Mouse (Mus musculus): ENCODE measurements around the gene Hras. TPM values are rescaled to one million over a fixed set of nuclear protein-coding genes. Genes with fewer than 3 reads are reported as not detected.

The Hras gene
- polyA plus RNA-seq, 1 experiment from 2014 or later = 92.6 TPM

DNA sequence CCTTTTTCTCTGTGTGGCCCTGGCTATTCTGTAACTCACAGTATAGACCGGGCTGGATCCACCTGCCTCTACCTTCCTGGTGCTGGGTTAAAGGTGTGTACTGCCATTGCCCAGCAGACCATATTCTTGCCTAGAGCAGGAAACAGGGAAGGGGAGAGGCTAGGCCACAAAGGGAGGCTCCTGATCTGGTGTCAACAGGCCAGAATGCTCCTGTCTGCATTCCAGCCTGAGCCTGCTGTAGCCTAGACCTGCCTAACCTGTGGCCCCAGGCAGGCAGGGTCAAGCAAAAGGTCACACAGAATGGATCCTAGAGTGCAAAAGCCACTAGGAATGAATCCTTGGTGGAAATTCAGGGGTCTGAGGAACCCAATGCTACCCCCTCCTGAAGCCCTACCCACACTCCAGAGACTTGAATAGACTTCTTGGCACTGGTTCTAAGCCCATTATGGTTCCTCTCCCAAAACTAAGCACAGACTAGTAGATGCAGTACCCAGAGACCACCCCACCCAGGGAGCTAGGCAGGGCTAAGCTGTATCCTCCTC is 25.8 kb upstream of the Hras start:
- Histone ChIP-seq H3K27ac (peak overlapping the region; percentile 37; the same call in 1 of the 2 replicates), H3K4me3 (no peak overlapping the region), H3K27me3 (ENCODE audit: insufficient read depth, poor library complexity, severe bottlenecking) (no peaks in the 10 kb centered on the region), H3K4me1 (peaks cover 60% of the 10 kb centered on the region), H3K9me3 (no peaks in the 10 kb centered on the region), H3K36me3 (peaks cover 24% of the 10 kb centered on the region)
- DNase-seq (ENCODE audit: low spot score) = no peak
- 88% methylated on average over 1 of the region's 1 CpGs for WGBS

GRCm38 (mm10) chr7:141218557-141219133 is 24.8 kb upstream of the Hras start:
- Histone ChIP-seq H3K27ac (no peak overlapping the region), H3K4me3 (no peak overlapping the region), H3K36me3 (peaks cover 24% of the 10 kb centered on the region), H3K4me1 (peaks cover 68% of the 10 kb centered on the region), H3K27me3 (ENCODE audit: insufficient read depth, poor library complexity, severe bottlenecking) (0 out of 2 replicates have a peak, but pooled peaks cover 2% of the 10 kb centered on the region), H3K9me3 (no peaks in the 10 kb centered on the region)
- 91% methylated on average over 5 of the region's 5 CpGs for WGBS
- DNase-seq (ENCODE audit: low spot score) = no peak

DNA sequence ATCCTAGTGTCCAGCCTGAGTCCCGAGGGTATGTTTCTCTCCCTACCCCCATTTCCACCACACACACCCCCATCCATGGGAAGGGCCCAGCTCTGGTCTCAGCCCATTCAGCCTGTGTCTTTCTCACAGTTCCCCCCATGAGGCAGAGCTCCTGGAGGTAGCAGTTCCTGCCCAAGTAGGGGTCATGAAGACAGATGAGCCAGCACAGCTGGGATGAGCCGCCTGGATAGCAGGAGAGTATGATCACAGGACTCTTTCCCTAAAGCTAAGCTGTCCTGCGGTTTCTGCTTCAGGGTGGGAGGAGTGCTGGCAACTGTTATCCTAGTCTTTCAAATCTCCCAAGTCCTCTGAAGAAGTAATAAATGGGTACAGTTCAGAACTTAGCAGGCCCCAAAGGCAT is 24.3 kb upstream of the Hras start:
- DNase-seq (ENCODE audit: low spot score) = no peak
- H3K27me3 ChIP-seq (ENCODE audit: insufficient read depth, poor library complexity, severe bottlenecking) = 0 out of 2 replicates have a peak, but pooled peaks cover 3% of the 10 kb centered on the region
- H3K9me3 ChIP-seq = no peaks in the 10 kb centered on the region
- H3K27ac ChIP-seq = 0 out of 2 replicates have a peak overlapping the region, but pooled peaks have one; percentile 12
- WGBS = 82% methylated on average over 3 of the region's 3 CpGs
- peaks cover 71% of the 10 kb centered on the region for H3K4me1 ChIP-seq
- peaks cover 24% of the 10 kb centered on the region for H3K36me3 ChIP-seq
- no peak overlapping the region for H3K4me3 ChIP-seq

GRCm38 (mm10) chr7:141217343-141218013 is 23.7 kb upstream of the Hras start:
- peaks cover 24% of the 10 kb centered on the region for H3K36me3 ChIP-seq
- WGBS = 89% methylated on average over 17 of the region's 17 CpGs
- H3K27ac ChIP-seq = 0 out of 2 replicates have a peak overlapping the region, but pooled peaks have one; percentile 12
- no peaks in the 10 kb centered on the region for H3K9me3 ChIP-seq
- peaks cover 67% of the 10 kb centered on the region for H3K4me1 ChIP-seq
- H3K4me3 ChIP-seq = peak overlapping the region; percentile 75; the same call in 1 of the 2 replicates
- DNase-seq (ENCODE audit: low spot score) = no peak
- 0 out of 2 replicates have a peak, but pooled peaks cover 3% of the 10 kb centered on the region for H3K27me3 ChIP-seq (ENCODE audit: insufficient read depth, poor library complexity, severe bottlenecking)

GRCm38 (mm10) chr7:141216894-141217293 is 23.1 kb upstream of the Hras start:
- no peak for DNase-seq (ENCODE audit: low spot score)
- H3K36me3 ChIP-seq = peaks cover 24% of the 10 kb centered on the region
- H3K9me3 ChIP-seq = no peaks in the 10 kb centered on the region
- peak overlapping the region; percentile 80 for H3K27ac ChIP-seq
- 0 out of 2 replicates have a peak, but pooled peaks cover 3% of the 10 kb centered on the region for H3K27me3 ChIP-seq (ENCODE audit: insufficient read depth, poor library complexity, severe bottlenecking)
- peak overlapping the region; percentile 75 for H3K4me3 ChIP-seq
- H3K4me1 ChIP-seq = peaks cover 61% of the 10 kb centered on the region
- 85% methylated on average over 11 of the region's 11 CpGs for WGBS

DNA sequence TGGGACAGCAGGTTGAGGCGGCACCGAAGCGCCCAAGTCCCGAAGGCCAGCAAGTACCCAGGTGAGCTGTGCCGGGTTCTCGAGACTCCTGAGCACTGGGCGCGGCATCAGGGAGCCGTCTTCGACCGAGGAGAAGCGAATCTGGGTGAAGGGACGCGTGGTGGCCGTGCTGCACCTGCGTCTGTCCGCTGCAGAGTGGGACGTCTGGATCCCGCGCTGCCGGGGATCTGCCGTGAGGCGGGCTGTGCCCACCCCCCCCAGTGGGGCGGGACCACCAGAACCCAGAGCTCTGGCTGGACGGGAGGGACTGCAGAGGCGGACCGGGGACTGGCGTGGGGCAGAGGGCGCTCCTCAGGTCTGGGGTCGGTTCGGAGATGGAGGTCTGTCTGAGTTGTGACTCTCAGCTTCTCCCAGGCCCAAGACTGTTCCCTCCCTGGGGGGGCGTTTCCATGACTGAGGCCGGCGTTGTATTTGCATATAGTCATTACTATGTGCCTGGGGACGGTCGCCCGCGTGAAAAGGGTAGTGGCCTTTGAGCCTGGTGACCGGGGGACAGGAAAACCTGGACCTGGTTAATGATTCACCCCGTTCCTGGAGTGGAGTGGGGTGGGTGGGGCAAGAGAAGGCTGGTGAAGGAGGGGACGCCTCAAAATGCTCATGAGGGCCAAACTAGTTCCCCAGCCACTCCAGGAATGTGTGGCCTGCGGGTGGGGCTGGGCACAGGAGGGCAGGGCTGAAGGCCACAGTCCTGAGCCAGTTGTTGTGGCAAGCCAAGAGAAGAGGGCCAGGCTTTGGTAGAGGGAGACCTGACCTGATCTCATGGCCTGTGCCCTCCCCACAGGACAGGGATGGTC is 22.3 kb upstream of the Hras start:
- Histone ChIP-seq H3K4me3 (peak overlapping the region; percentile 75), H3K9me3 (no peaks in the 10 kb centered on the region), H3K27ac (peak overlapping the region; percentile 80), H3K36me3 (peaks cover 24% of the 10 kb centered on the region), H3K27me3 (ENCODE audit: insufficient read depth, poor library complexity, severe bottlenecking) (peaks cover 3% of the 10 kb centered on the region; the same call in 1 of the 2 replicates), H3K4me1 (peaks cover 56% of the 10 kb centered on the region)
- WGBS = 2% methylated on average over 42 of the region's 42 CpGs
- peak; percentile 89 for DNase-seq (ENCODE audit: low spot score)

- H3K4me3 ChIP-seq = peak within 1 kb of the TSS; percentile 75
- H3K27ac ChIP-seq = peak within 1 kb of the TSS; percentile 80
- H3K4me1 ChIP-seq = peaks cover 51% of the 10 kb centered on the region
- H3K27me3 ChIP-seq (ENCODE audit: insufficient read depth, poor library complexity, severe bottlenecking) = peaks cover 8% of the 10 kb centered on the region; the same call in 1 of the 2 replicates
- DNase-seq (ENCODE audit: low spot score) = peak; percentile 99
- H3K36me3 ChIP-seq = peaks cover 24% of the 10 kb centered on the region
- 1% methylated on average over 41 of the region's 41 CpGs for WGBS
- no peaks in the 10 kb centered on the region for H3K9me3 ChIP-seq
These were observed 21.5 kb upstream of the Hras start, which contains the start of gene Rassf7 for GRCm38 (mm10) chr7:141215101-141215879. TSS of gene Rassf7 (plus strand) at chr7:141215860.

DNA sequence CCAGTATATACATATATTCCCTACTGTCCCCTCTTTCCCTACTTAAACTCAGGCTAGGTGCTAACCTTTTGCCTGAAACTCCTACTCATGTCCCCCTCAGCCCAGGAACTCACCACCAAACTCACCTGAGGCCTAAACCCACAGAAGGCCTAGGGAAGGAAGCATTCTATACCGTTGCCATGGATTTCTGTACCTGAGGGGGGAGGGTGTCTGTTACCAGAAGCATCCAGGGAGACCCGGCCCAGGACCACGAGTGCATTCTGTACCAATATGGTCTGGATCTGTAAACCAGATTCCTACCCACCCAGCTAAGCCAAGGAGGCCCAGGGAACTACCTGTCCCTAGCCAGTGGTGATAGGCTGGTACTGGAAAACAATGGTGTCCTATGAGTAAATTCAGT is 20.5 kb upstream of the Hras start:
- DNase-seq (ENCODE audit: low spot score) = peak; percentile 69
- 83% methylated on average over 3 of the region's 3 CpGs for WGBS
- Histone ChIP-seq H3K27me3 (ENCODE audit: insufficient read depth, poor library complexity, severe bottlenecking) (peaks cover 8% of the 10 kb centered on the region; the same call in 1 of the 2 replicates), H3K4me3 (no peak overlapping the region), H3K36me3 (peaks cover 19% of the 10 kb centered on the region), H3K4me1 (peaks cover 45% of the 10 kb centered on the region), H3K9me3 (no peaks in the 10 kb centered on the region), H3K27ac (0 out of 2 replicates have a peak overlapping the region, but pooled peaks have one; percentile 48)

GRCm38 (mm10) chr7:141213605-141214235 is 19.9 kb upstream of the Hras start, which contains the start of gene Lmntd2:
TSS of gene Lmntd2 (minus strand) at chr7:141214080.
- H3K4me3 ChIP-seq = peak within 1 kb of the TSS; percentile 75
- DNase-seq (ENCODE audit: low spot score) = no peak
- H3K36me3 ChIP-seq = peaks cover 13% of the 10 kb centered on the region
- H3K27me3 ChIP-seq (ENCODE audit: insufficient read depth, poor library complexity, severe bottlenecking) = peaks cover 8% of the 10 kb centered on the region; the same call in 1 of the 2 replicates
- H3K4me1 ChIP-seq = peaks cover 44% of the 10 kb centered on the region
- H3K27ac ChIP-seq = peak within 1 kb of the TSS; percentile 80
- no peaks in the 10 kb centered on the region for H3K9me3 ChIP-seq
- WGBS = 91% methylated on average over 11 of the region's 11 CpGs

DNA sequence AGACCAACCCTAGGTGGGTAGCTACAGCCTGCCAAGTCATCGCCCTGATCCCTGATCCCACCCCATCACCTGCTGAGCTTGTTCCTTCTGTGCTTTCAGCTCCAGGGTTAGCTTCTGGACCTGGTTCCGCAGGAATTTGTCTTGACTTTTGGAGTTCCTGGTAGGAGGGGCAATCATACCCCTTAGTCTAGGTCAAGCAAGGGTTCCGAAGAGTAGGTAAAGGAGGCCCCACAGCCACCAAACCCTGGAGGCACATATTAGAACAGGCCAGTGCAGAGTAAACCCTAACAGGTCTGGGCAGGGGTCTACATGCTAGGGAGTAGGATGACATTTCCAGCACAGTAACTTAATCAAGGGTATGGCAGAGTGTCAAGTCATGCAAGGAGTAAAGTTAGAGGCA is 19.3 kb upstream of the Hras start:
- DNase-seq (ENCODE audit: low spot score) = no peak
- no peak overlapping the region; the same call in 1 of the 2 replicates for H3K27ac ChIP-seq
- no peaks in the 10 kb centered on the region for H3K9me3 ChIP-seq
- peaks cover 11% of the 10 kb centered on the region for H3K36me3 ChIP-seq
- WGBS = 76% methylated on average over 3 of the region's 3 CpGs
- peaks cover 10% of the 10 kb centered on the region; the same call in 1 of the 2 replicates for H3K27me3 ChIP-seq (ENCODE audit: insufficient read depth, poor library complexity, severe bottlenecking)
- peaks cover 44% of the 10 kb centered on the region for H3K4me1 ChIP-seq
- H3K4me3 ChIP-seq = no peak overlapping the region

GRCm38 (mm10) chr7:141210606-141211131 is 16.9 kb upstream of the Hras start:
- DNase-seq (ENCODE audit: low spot score) = no peak
- Histone ChIP-seq H3K27me3 (ENCODE audit: insufficient read depth, poor library complexity, severe bottlenecking) (peaks cover 16% of the 10 kb centered on the region; the same call in 1 of the 2 replicates), H3K4me3 (no peak overlapping the region), H3K9me3 (no peaks in the 10 kb centered on the region), H3K4me1 (peaks cover 27% of the 10 kb centered on the region), H3K27ac (peak overlapping the region; percentile 24), H3K36me3 (no peaks in the 10 kb centered on the region)
- 82% methylated on average over 14 of the region's 14 CpGs for WGBS

Measured in heart, embryonic 10.5 days (tissue).